Mouse (Mus musculus) stomach, postnatal 0 days (tissue): ENCODE data around the gene Dync1li1. TPM values are rescaled to one million over a fixed set of nuclear protein-coding genes. Genes with fewer than 3 reads are reported as not detected.

ENCODE experiments used
- ATAC-seq: fragments of 200-750 bp; cut with Nextera tagmentation; 2 replicates; pipeline ENCODE4 v1.8.0; 2017; ENCODE audit not compliant: low FRiP score, low TSS enrichment
- DNase-seq: peaks from one replicate; pipeline ENCODE4 v3.0.0-alpha.2; 2016; ENCODE audit warnings: low spot score
- H3K27ac ChIP-seq: fragments of 300-500 bp; sonication (generic); replicated peaks from 2 replicates; pipeline ENCODE4 v1.5.1; 2014; ENCODE audit warnings: mild to moderate bottlenecking, control low read depth
- H3K27me3 ChIP-seq: fragments of 300-500 bp; sonication (generic); 2 replicates; pipeline ENCODE4 v1.6.1; 2014; ENCODE audit warnings: low read length; ENCODE audit not compliant: control insufficient read depth, insufficient read depth
- H3K36me3 ChIP-seq: fragments of 300-500 bp; sonication (generic); 2 replicates; pipeline ENCODE4 v1.6.1; 2014; ENCODE audit warnings: low read length, mixed read lengths; ENCODE audit not compliant: control insufficient read depth, insufficient read depth
- H3K4me1 ChIP-seq: fragments of 300-500 bp; sonication (generic); replicated peaks from 2 replicates; pipeline ENCODE4 v1.6.1; 2014; ENCODE audit warnings: antibody characterized with exemption; ENCODE audit not compliant: control insufficient read depth, insufficient read depth
- H3K4me2 ChIP-seq: fragments of 300-500 bp; sonication (generic); replicated peaks from 2 replicates; pipeline ENCODE4 v1.6.1; 2014; ENCODE audit warnings: low read depth, mild to moderate bottlenecking, control low read depth, moderate library complexity
- H3K4me3 ChIP-seq: fragments of 300-500 bp; sonication (generic); 2 replicates; pipeline ENCODE4 v1.5.1; 2014; ENCODE audit warnings: low read depth, low read length, control low read depth
- H3K9ac ChIP-seq: fragments of 300-500 bp; sonication (generic); 2 replicates; pipeline ENCODE4 v1.6.1; 2014; ENCODE audit warnings: mild to moderate bottlenecking, low read length, control low read depth, mixed read lengths
- H3K9me3 ChIP-seq: fragments of 300-500 bp; sonication (generic); 2 replicates; pipeline ENCODE4 v1.6.1; 2016; ENCODE audit warnings: low read length; ENCODE audit not compliant: control insufficient read depth
- CTCF ChIP-seq: IDR thresholded peaks from 2 replicates; pipeline ENCODE4 v1.5.1; 2016; ENCODE audit warnings: antibody characterized with exemption, low read depth, mild to moderate bottlenecking, moderate library complexity
- EP300 ChIP-seq: optimal IDR thresholded peaks from 2 replicates; pipeline ENCODE3; 2016; ENCODE audit warnings: antibody characterized with exemption
- WGBS: fragments of 180-500 bp; shearing (Covaris S2); extraction: QIAGEN DNeasy Blood & Tissue Kit; methylation state at CpG from one replicate; pipeline ENCODE4 v1.1.7; 2014; 5-methylcytosine and 5-hydroxymethylcytosine counted together
- polyA plus RNA-seq: library from polyadenylated mRNA; unstranded; fragments of >200 nt; fragmentation: Nextera tagmentation; extraction: Ambion mirVana; gene quantifications from 2 replicates; pipeline ENCODE4 v1.2.1, GENCODE M21; 2015

Dync1li1 gene
- polyA plus RNA-seq, 1 experiment from 2014 or later, result 35.7 TPM

- Histone ChIP-seq H3K4me2 (no peak overlapping the region), H3K36me3 (peaks cover 7% of the 10 kb centered on the region), H3K4me3 (no peak overlapping the region)
Observed at GRCm38 (mm10) chr9:114745654-114746053, 57.1 kb downstream of the Dync1li1 start.

DNA sequence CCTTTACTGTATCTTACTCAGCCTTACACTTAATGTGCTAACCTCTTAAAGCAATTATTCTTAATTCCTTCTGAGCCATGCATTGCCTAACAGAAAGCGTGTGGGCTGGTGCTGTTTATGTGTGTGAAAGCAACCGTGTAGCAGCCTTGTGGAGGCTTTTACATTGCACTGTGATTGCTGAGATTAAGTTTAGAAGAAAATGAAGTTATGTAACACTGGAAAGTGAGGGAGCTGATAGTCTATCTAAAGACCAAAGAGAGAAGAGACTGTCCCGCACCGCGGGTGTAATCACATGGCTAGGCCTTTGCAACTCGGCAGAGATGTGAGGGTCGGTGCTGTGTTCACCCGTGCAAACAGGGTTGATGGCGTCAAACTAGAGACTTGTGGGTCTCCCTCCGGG is 58.4 kb downstream of the Dync1li1 start:
- H3K4me2 ChIP-seq, result no peak overlapping the region
- no peak overlapping the region for H3K4me3 ChIP-seq
- peaks cover 7% of the 10 kb centered on the region; the same call in 1 of the 2 replicates for H3K36me3 ChIP-seq
- 82% methylated on average over 10 of the region's 10 CpGs for WGBS
- no peak for TF ChIP-seq CTCF
- no peak for TF ChIP-seq EP300
- no peaks in the 10 kb centered on the region for H3K4me1 ChIP-seq
- no peaks in the 10 kb centered on the region for H3K9me3 ChIP-seq
- no peak overlapping the region for H3K27ac ChIP-seq
- no peak for ATAC-seq
- DNase-seq, result no peak
- no peak overlapping the region for H3K9ac ChIP-seq
- H3K27me3 ChIP-seq, result no peaks in the 10 kb centered on the region

More at GRCm38 (mm10) chr9:114745654-114746053, 57.1 kb downstream of the Dync1li1 start:
- TF ChIP-seq CTCF (no peak), EP300 (no peak)
- H3K27me3 ChIP-seq, result no peaks in the 10 kb centered on the region
- no peak overlapping the region for H3K9ac ChIP-seq
- no peak for ATAC-seq
- no peaks in the 10 kb centered on the region for H3K4me1 ChIP-seq
- H3K9me3 ChIP-seq, result no peaks in the 10 kb centered on the region
- WGBS, result 69% methylated on average over 4 of the region's 4 CpGs
- no peak for DNase-seq
- no peak overlapping the region for H3K27ac ChIP-seq

GRCm38 (mm10) chr9:114747466-114747865 is 58.9 kb downstream of the Dync1li1 start:
- H3K27ac ChIP-seq, result no peak overlapping the region
- no peak overlapping the region for H3K4me3 ChIP-seq
- DNase-seq, result no peak
- H3K9me3 ChIP-seq, result no peaks in the 10 kb centered on the region
- H3K27me3 ChIP-seq, result no peaks in the 10 kb centered on the region
- no peak overlapping the region for H3K4me2 ChIP-seq
- no peak overlapping the region for H3K9ac ChIP-seq
- no peak for ATAC-seq
- peaks cover 7% of the 10 kb centered on the region; the same call in 1 of the 2 replicates for H3K36me3 ChIP-seq
- WGBS, result 81% methylated on average over 12 of the region's 12 CpGs
- no peak for TF ChIP-seq CTCF
- no peaks in the 10 kb centered on the region for H3K4me1 ChIP-seq

DNA sequence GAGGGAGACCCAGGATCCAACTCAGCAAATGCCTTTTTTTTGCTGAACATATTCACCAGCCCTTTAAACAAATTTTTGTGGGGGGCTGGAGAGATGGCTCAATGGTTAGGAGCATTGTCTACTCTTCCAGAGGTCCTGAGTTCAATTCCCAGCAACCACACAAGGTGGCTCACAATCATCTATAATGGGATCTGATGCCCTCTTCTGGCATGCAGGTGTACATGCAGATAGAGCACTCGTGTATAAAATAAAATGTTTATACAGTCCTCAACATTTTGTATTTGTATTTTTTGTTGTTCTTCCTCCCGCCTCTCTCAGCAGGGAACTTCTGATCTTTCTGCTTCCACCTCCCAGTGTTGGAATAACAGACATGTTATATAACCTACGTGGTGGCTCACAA is 63.0 kb downstream of the Dync1li1 start:
- no peak overlapping the region for H3K9ac ChIP-seq
- DNase-seq (no peak), ATAC-seq (no peak)
- no peak overlapping the region for H3K4me3 ChIP-seq
- peaks cover 5% of the 10 kb centered on the region; the same call in 1 of the 2 replicates for H3K36me3 ChIP-seq
- 83% methylated on average over 3 of the region's 3 CpGs for WGBS
- no peaks in the 10 kb centered on the region for H3K4me1 ChIP-seq
- no peaks in the 10 kb centered on the region for H3K27me3 ChIP-seq
- no peaks in the 10 kb centered on the region for H3K9me3 ChIP-seq
- peak; percentile 53 for TF ChIP-seq CTCF
- no peak for TF ChIP-seq EP300
- H3K27ac ChIP-seq, result no peak overlapping the region
- no peak overlapping the region for H3K4me2 ChIP-seq

DNA sequence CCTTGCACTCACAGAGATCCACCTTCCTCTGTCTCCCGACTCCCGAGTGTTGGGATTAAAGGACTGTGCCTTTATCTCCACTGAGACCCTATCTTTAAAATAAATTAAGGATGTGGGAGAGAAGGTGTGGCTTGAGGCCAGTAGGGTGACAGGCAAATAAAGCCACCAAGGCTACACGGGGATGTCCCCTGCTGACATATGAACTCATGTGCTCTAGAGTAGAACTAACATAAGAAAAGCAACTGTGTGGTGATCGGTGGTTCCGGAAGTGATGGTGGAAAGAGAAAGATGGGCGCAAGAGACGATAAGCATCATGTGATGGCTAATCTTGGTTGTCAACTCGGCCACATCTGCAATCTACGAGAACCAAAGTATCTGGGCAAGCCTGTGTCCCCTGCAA is 63.7 kb downstream of the Dync1li1 start:
- Histone ChIP-seq H3K27me3 (no peaks in the 10 kb centered on the region), H3K9ac (0 out of 2 replicates have a peak overlapping the region, but pooled peaks have one; percentile 18), H3K4me3 (no peak overlapping the region), H3K27ac (no peak overlapping the region), H3K4me2 (no peak overlapping the region), H3K4me1 (no peaks in the 10 kb centered on the region), H3K9me3 (no peaks in the 10 kb centered on the region), H3K36me3 (peaks cover 5% of the 10 kb centered on the region; the same call in 1 of the 2 replicates)
- TF ChIP-seq CTCF (no peak), EP300 (no peak)
- WGBS, result 69% methylated on average over 9 of the region's 9 CpGs
- 0 out of 2 replicates have a peak, but pooled peaks have one; percentile 5 for ATAC-seq
- no peak for DNase-seq

DNA sequence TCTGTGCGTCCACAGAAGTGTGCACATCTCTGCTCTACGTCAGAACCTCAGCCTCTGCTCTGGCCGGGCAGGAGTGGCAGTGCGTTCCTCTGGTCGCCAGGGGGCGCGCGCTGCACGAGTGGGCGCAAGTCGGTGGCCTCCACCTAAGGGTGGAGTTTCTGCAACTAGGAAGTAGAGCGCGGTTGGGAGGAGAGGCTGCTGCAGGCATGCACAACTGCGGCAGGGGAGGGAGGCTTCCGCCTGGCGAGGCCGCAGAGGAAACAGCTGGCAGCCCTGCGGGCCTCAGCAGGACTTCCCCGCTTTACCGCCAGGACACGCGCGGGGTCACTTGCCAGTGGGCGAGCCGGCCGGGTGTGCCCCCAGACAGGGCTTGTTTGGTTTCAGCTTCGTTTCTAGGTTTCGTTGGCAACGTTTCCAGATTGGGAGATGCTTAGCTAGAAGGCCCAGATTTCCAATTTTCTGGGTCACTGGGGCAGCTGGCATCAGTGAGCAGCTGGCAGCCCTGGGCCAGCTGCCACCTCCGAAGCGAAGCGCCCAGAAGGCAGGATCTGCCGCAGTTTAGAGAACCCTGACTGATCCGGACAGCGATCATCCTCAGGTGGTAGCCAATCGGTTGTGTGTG is 64.4 kb downstream of the Dync1li1 start:
- peak overlapping the region; percentile 58 for H3K4me3 ChIP-seq
- peak; percentile 93 for DNase-seq
- no peaks in the 10 kb centered on the region for H3K27me3 ChIP-seq
- H3K27ac ChIP-seq, result peak overlapping the region; percentile 76; the same call in 1 of the 2 replicates
- no peaks in the 10 kb centered on the region for H3K9me3 ChIP-seq
- ATAC-seq, result peak; percentile 95
- peak overlapping the region; percentile 71 for H3K9ac ChIP-seq
- WGBS, result 7% methylated on average over 36 of the region's 36 CpGs
- H3K4me1 ChIP-seq, result no peaks in the 10 kb centered on the region
- peak overlapping the region; percentile 72 for H3K4me2 ChIP-seq
- H3K36me3 ChIP-seq, result peaks cover 3% of the 10 kb centered on the region; the same call in 1 of the 2 replicates
- TF ChIP-seq EP300 (no peak), CTCF (peak; percentile 100)
